Mouse (Mus musculus) ES-Bruce4 (cell line): ENCODE measurements around the gene Col7a1.

Experiments
- CTCF ChIP-seq: IDR thresholded peaks from one replicate; pipeline ENCODE4 v1.8.1; 2011; ENCODE audit warnings: low read depth, low read length
- POLR2A ChIP-seq: IDR thresholded peaks from one replicate; pipeline ENCODE4 v1.8.1; 2011; ENCODE audit warnings: low read length; ENCODE audit not compliant: insufficient read depth

- no peak for TF ChIP-seq POLR2A
- no peak for TF ChIP-seq CTCF
Observed at GRCm38 (mm10) chr9:109015397-109015796, 62.0 kb downstream of the Col7a1 start.
